Mouse (Mus musculus) cortical plate, adult 2 months (tissue): ENCODE measurements around the gene Drg1.

Experiments used
- CTCF ChIP-seq: fragments of 200-500 bp; IDR thresholded peaks from 2 replicates; pipeline ENCODE4 v1.5.1; 2011; ENCODE audit warnings: mild to moderate bottlenecking, control low read depth, low read length; ENCODE audit not compliant: insufficient read depth; ENCODE audit errors: extremely low read depth
- POLR2A ChIP-seq: fragments of 200-500 bp; IDR thresholded peaks from 2 replicates; pipeline ENCODE4 v1.6.1; 2011; ENCODE audit warnings: mild to moderate bottlenecking, low read length, control low read depth; ENCODE audit not compliant: insufficient read depth; ENCODE audit errors: extremely low read depth

DNA sequence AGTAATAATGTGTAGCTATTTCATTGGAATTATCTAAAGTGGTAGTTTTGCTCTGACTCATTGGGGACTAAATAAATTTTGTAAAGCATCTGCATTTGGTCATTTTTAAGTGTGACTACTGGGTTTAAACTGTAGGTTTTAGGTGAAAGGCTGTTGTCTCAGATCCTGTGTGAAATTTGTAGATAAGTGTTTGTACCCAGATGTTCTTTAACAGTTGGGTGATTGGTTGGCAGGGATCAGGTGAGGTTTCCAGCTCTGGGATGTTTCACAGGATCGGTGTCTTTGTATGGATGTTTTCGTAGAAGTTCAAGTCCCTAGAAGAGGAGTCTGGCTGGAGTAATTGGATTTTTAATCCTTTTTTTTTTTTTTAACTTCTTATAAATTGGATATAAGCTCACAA, 62.4 kb downstream of the Drg1 start:
- TF ChIP-seq CTCF: no peak
- no peak for TF ChIP-seq POLR2A
